ENCODE assay signal across 18 mouse cellular contexts in genomic region chr4:153458821-153459220, GRCm38 (mm10). TPM values are rescaled to one million over a fixed set of nuclear protein-coding genes. Genes with fewer than 3 reads are reported as not detected.
"Had no signal": no experiment of that assay in that cellular context is flagged by ENCODE, and none has a peak within 500 bp of the region (broad histone marks: within the 10 kb centered on the region; RNA-seq: fewer than 3 reads in every experiment).

No protein-coding gene starts in this region.

- H3K4me2 ChIP-seq: neural tube, embryonic 13.5 days; neural tube, embryonic 15.5 days; stomach, embryonic 15.5 days had no signal

- H3K36me3 ChIP-seq: neural tube, embryonic 15.5 days; stomach, embryonic 15.5 days had no signal

- H3K27me3 ChIP-seq: neural tube, embryonic 13.5 days; neural tube, embryonic 15.5 days; stomach, embryonic 15.5 days had no signal

- H3K4me3 ChIP-seq: neural tube, embryonic 13.5 days; neural tube, embryonic 15.5 days; stomach, embryonic 15.5 days had no signal

- DNase-seq: retina, postnatal 1 day; right cerebral cortex, adult 18-20 months; right cerebral cortex, postnatal 14 days; right cerebral cortex, postnatal 25 days; right cerebral cortex, postnatal 4 days; spleen, adult 18-20 months; thymus, adult 18-20 months; thymus, adult 2 months; thymus, postnatal 14 days; thymus, postnatal 25 days; thymus, postnatal 36 days; thymus, postnatal 4 days had no signal

- H3K9ac ChIP-seq: neural tube, embryonic 13.5 days; neural tube, embryonic 15.5 days; stomach, embryonic 15.5 days had no signal

- H3K27ac ChIP-seq: neural tube, embryonic 13.5 days; neural tube, embryonic 15.5 days; stomach, embryonic 15.5 days; stomach, postnatal 0 days had no signal

- H3K4me1 ChIP-seq: stomach, embryonic 15.5 days had no signal

- H3K9me3 ChIP-seq: neural tube, embryonic 13.5 days; neural tube, embryonic 15.5 days; stomach, embryonic 15.5 days had no signal

RNA-seq across cellular contexts. Expression of gene Ajap1, which starts 23.8 kb away (rescaled TPM):
- total RNA-seq: neutrophil, adult 5-6 weeks had no signal
- polyA plus RNA-seq: testis, adult 2 months had no signal
